Mouse (Mus musculus) frontal cortex, postnatal 14 days (tissue): ENCODE measurements around the gene Lonrf2.

Experiments used
- DNase-seq, 2 experiments: peaks; one replicate each; pipeline ENCODE4 v3.0.0; 2022; ENCODE audit warnings: low spot score in 2 of 2

Gene Lonrf2

DNA sequence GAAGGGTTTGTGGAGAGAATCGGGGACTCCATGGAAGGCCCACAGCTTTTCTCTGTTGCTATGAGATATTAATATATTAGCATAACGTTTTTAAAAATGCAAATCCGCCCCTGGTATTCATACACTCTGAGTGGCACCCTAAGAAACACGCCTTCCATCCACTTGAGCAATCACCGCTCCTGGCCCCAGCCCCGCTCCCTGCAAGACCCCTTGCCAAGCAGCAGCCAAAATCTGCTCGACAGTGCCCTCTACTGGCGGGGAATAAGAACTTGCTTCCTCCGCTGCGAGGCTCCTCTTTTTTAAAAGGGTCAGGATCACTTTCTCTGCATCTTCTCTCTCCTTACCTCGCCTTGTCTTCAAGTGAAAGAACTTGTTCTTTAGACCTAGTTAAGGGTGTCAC, 68.7 kb downstream of the Lonrf2 start:
- DNase-seq = peak; percentile 43 to 69

DNA sequence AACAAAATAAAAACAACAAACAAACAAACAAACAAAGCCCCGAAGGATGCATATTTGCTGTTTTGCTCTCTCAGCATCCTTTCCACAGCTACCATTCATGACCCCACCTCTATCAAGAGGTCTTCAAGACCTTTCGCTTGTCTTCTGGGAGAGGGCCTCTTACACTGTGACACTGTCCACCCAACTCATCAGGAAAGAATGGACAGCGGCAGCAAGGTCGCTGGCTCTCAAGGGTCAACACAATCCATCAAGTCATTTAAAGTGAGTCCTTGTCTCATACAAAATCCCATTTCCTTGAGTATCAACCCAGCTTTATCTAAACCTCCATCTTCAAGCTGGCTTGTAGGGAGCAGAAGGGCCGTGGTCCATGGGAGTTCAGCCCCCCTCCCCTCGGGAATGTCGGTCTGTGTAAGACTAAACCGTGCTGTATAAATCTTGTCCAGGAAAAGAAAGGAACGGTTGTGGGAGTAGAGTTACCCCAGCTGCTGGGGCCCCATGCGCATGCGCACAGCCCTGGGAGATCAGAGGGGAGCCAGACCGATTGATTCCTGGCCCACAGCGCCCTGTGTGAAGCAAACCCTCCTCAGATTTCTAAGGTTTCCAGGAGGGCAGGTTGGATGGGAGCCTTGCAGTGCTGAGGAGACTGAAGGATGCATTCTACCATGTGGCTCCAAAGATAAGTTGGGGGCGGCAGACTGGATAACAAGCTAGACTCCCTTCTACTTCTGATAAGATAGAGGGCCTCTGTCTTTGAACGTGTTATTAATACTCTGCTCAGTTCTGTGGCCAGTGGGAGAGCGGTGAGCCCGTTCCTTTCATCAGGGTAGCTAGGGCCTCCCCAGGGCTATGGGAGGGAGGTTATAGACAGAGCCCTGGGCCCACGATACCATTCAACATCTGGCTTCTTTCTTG, 69.6 kb downstream of the Lonrf2 start:
- DNase-seq = no peak

GRCm38 (mm10) chr1:38766254-38766653, 70.3 kb downstream of the Lonrf2 start:
- DNase-seq = no peak

DNA sequence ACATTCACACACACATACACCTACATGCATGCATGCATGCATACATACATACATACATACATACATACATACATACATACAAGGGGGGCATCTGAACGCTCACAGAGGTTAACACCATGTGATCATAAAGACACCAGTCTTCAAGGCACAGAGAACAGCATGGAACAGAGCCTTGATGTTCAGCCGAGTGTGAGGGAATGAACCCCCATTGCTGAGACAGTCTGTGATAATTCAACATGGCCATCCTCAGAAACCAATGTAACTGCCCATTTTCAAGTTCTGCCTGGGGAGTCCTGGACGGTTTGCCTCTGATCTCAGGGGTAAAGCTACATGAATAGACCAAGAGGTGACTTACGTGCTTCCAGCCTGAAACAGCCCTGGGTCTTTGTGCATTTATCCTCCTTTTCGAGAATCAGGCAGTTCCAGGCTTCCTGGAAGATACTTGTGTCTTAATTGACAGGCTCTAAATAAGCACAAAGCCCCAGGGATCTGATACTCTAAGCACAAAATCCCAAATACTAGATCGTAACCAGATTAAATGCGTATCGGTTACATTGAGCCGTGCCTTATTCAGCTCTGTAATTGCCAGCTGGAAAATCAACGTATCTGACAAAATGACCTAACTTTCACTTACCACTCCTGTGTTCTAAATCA, 72.4 kb downstream of the Lonrf2 start:
- no peak for DNase-seq

- DNase-seq = no peak
Observed at GRCm38 (mm10) chr1:38760424-38760823, 76.1 kb downstream of the Lonrf2 start.

DNA sequence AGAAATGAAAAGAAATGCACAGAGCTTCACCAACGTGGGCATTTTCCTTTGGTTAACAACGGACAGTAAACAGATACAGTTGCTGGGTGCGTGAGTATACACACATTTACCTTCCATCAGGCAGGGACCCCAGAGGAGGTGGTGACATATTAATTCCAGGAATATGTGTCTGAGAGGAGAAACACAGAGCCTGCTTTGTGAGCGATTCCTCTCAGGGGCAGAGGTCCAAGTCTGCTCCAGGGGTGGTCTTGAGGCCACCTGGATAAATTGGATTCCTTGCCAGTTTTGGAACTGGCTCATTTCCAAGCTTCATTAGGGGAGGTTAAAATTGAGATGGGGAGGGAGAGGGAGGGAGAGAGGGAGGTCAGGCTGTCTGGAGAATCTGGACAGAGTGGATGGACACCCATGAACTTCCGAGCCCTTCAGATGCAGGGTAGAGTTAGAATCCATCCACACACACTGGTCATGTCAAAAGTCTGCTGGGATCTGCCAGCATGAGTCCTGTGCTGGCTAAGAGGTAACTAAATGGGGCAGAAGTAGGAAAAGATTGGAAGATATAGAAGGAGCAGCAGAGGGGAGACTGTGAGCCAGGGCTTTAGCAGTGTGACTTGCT, 78.6 kb downstream of the Lonrf2 start:
- DNase-seq = no peak

- no peak for DNase-seq
Observed at GRCm38 (mm10) chr1:38743863-38744262, 92.6 kb downstream of the Lonrf2 start.
